Mouse (Mus musculus): Measurements from ENCODE around the gene Dnmt3a.

Gene Dnmt3a

GRCm38 (mm10) chr12:3824906-3825713 is 19.3 kb downstream of the Dnmt3a start:
- DNase-seq = no peak

GRCm38 (mm10) chr12:3825714-3826080 is 19.9 kb downstream of the Dnmt3a start:
- no peak for DNase-seq

GRCm38 (mm10) chr12:3827771-3828170 is 22.0 kb downstream of the Dnmt3a start:
- DNase-seq = no peak

GRCm38 (mm10) chr12:3833059-3833760 is 27.4 kb downstream of the Dnmt3a start:
- DNase-seq = no peak

- DNase-seq = peak; percentile 80
These were observed 28.1 kb downstream of the Dnmt3a start for GRCm38 (mm10) chr12:3833851-3834273.

- DNase-seq = no peak
These were observed 28.8 kb downstream of the Dnmt3a start for GRCm38 (mm10) chr12:3834373-3835314.

- no peak for DNase-seq
These were observed 29.8 kb downstream of the Dnmt3a start for GRCm38 (mm10) chr12:3835576-3835975.

- no peak for DNase-seq
These were observed 31.4 kb downstream of the Dnmt3a start for GRCm38 (mm10) chr12:3837081-3837832.

- DNase-seq = no peak
These were observed 32.2 kb downstream of the Dnmt3a start for GRCm38 (mm10) chr12:3838009-3838408.

GRCm38 (mm10) chr12:3839662-3840061 is 33.9 kb downstream of the Dnmt3a start:
- DNase-seq = no peak

GRCm38 (mm10) chr12:3841121-3841520 is 35.3 kb downstream of the Dnmt3a start:
- DNase-seq = no peak

- DNase-seq = no peak
These were observed 37.0 kb downstream of the Dnmt3a start for GRCm38 (mm10) chr12:3842843-3843242.

GRCm38 (mm10) chr12:3843371-3843861 is 37.6 kb downstream of the Dnmt3a start:
- no peak for DNase-seq

GRCm38 (mm10) chr12:3843918-3844317 is 38.1 kb downstream of the Dnmt3a start:
- DNase-seq = no peak

GRCm38 (mm10) chr12:3844335-3844734 is 38.5 kb downstream of the Dnmt3a start:
- no peak for DNase-seq

- DNase-seq = no peak
These were observed 43.7 kb downstream of the Dnmt3a start for GRCm38 (mm10) chr12:3849481-3849880.

GRCm38 (mm10) chr12:3850165-3850564 is 44.4 kb downstream of the Dnmt3a start:
- DNase-seq = no peak

GRCm38 (mm10) chr12:3850731-3851130 is 44.9 kb downstream of the Dnmt3a start:
- DNase-seq = no peak

- no peak for DNase-seq
These were observed 45.4 kb downstream of the Dnmt3a start for GRCm38 (mm10) chr12:3851179-3851578.

GRCm38 (mm10) chr12:3852521-3852920 is 46.7 kb downstream of the Dnmt3a start:
- DNase-seq = no peak

GRCm38 (mm10) chr12:3854419-3854818 is 48.6 kb downstream of the Dnmt3a start:
- no peak for DNase-seq

Data from right cerebral cortex, adult 18-20 months (tissue).